Mouse (Mus musculus): ENCODE results near the gene Olfr1029.
"Not testable (repeated sequence)": the region's sequence is repeated elsewhere in the genome, so short reads cannot be mapped to it uniquely, and the experiment has no call there.

Olfr1029 gene

GRCm38 (mm10) chr2:85973595-85973994 lies at the start of gene Olfr1029:
Gene Olfr1029 (plus strand): TSS chr2:85973895.
- DNase-seq (ENCODE audit: low spot score in 2 of 2): no peak

DNA sequence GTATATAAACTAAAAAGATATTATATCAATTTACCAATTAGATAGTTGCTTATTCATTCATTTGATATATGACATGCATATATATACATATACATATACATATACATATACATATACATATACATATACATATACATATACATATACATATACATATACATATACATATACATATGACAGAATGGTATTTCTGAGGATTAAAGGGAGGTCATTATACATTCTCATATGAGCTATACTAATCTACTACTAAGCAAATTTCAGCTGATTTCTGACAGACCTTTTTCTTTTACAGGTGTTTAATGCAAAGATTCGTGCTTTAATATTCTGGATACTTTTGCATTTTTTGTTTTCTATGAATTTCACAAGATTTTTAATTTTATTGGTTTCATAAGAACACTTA lies 23.6 kb upstream of the Olfr1029 start, which contains the start of gene Olfr1028:
Olfr1028 (plus strand) TSS at position 301 of the 400 bp plus-strand sequence.
- no peak for DNase-seq (ENCODE audit: low spot score in 2 of 2)

- DNase-seq (ENCODE audit: low spot score in 2 of 2): no peak
Observed at GRCm38 (mm10) chr2:85978976-85979375, 5.3 kb downstream of the Olfr1029 start, which contains the start of gene Olfr1030. Gene Olfr1030 (plus strand): TSS chr2:85979276.

- no peak for DNase-seq (ENCODE audit: low spot score in 2 of 2)
Observed at GRCm38 (mm10) chr2:85990004-85990403, 16.3 kb downstream of the Olfr1029 start, which contains the start of gene Olfr1031. Gene Olfr1031 (plus strand): TSS chr2:85990304.

- no peak for DNase-seq (ENCODE audit: low spot score in 2 of 2)
Observed at GRCm38 (mm10) chr2:86005240-86005639, 31.5 kb downstream of the Olfr1029 start, which contains the start of gene Olfr1032. Gene Olfr1032 (plus strand): TSS chr2:86005540.

DNA sequence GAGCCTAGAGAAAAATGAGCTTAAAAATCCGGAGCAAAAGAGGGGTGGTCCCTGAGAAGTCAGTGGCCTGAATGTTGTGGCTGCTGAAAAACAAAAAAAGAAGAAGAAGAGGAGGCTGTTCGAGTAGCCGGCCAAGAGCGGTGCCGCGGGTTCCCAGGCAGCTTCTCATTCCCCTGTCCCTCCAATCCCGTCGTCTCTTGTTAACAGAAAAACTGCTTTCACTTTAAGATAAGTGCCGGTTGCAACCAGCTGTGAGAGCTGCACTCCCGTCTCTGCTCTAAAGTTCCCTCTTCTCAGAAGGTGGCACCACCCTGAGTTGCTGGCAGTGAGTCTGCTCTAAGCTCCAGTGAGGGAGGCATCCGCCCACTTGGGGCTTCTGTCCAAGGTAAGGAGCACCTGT lies 46.7 kb downstream of the Olfr1029 start, which contains the start of gene Olfr1033:
Olfr1033 (plus strand) TSS at position 228 of the 400 bp plus-strand sequence.
- DNase-seq (ENCODE audit: low spot score in 2 of 2): not testable (repeated sequence)

DNA sequence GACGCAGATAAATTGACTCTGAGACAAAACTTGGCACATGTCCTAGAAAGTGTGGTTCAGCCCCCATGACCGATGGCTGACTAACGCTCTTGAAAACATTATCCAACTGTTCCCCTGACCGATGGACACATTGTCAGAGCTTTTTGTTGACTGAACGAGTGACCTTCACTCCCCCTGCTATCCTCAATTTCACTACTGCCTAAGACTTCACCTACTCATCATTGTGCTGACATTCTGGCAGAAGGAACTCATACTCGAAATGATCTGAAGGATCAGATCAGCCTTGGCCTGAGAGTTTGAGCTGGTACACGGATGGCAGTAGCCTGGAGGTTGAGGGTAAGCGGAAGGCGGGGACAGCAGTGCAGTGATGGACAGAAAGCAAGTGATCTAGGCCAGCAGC lies 47.8 kb downstream of the Olfr1029 start:
- DNase-seq (ENCODE audit: low spot score in 2 of 2): not testable (repeated sequence)

Measured in spleen, postnatal 14 days (tissue).